Mouse (Mus musculus) lung, adult 18-20 months (tissue): Measurements from ENCODE around the gene Hba-a1.

Experiments used
- DNase-seq, 2 experiments: peaks; one replicate each; pipeline ENCODE4 v3.0.0; 2022; ENCODE audit warnings: mixed read lengths in 2 of 2

The Hba-a1 gene

DNA sequence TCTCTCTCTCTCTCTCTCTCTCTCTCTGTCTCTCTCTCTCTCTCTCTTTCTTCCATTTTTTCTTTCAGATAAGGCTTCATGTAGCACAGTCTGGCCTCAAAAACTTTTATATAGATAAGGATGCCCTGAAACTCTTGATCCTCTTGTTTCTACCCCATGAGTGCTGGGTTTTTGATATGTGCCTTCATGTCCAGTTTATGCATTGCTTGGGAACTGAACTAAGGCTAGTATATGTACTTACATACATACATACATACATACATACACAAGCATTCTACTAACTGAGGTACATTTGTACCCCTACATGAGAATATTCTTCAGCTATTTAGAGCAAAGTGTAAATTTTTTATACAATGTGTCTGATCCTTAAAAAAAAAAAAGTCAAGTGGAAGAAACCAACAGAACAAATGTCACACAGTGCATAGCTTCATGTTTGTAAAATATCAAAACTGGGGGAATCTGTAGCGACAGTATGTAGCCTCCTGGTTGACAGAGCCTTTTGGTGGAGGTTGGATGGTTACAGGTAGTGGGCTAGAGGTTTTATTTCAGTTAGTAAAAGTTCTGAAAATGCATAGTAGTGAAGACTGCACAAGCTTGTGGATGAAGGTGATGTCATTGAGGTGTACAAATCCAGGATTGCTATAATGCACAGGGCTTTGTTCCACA lies 14.7 kb downstream of the Hba-a1 start:
- DNase-seq: no peak

DNA sequence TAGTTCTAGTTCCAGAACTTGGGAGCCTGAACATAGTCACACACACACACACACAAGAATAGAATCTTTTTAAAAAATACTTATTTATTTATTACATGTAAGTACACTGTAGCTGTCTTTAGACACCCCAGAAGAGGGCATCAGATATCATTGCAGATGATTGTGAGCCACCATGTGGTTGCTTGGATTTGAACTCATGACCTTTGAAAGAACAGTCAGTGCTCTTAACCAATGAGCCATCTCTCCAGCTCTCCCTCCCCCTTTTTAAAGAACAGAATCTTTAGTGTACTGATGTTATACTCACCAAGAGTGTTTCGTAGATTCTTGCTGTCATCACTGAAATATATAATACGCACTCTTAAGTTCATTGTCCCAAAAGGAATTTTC lies 15.2 kb downstream of the Hba-a1 start:
- DNase-seq: no peak

DNA sequence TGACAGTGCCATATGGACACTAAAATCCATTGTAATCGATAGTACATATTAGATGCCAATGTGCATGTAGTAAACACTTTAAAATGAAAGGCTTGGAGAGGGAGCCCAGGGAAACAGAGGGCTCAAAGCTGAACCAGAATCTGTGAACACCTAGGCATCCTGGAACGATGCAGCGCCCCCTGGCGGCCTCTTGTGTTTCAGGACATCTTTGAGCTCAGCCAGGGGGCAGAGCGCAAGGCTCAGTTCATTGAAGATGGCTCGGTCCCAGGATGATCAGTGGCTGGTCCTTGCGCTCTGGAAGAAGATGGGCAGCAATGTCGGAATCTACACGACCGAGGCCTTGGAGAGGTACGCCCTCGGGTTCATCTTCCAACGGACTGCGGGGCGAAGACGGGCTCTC lies 16.6 kb downstream of the Hba-a1 start, which contains the start of gene Hbq1a:
Gene Hbq1a (plus strand): TSS at position 205 of the 400 bp plus-strand sequence.
- DNase-seq: peak in 1 of 2 experiments; percentile 28

DNA sequence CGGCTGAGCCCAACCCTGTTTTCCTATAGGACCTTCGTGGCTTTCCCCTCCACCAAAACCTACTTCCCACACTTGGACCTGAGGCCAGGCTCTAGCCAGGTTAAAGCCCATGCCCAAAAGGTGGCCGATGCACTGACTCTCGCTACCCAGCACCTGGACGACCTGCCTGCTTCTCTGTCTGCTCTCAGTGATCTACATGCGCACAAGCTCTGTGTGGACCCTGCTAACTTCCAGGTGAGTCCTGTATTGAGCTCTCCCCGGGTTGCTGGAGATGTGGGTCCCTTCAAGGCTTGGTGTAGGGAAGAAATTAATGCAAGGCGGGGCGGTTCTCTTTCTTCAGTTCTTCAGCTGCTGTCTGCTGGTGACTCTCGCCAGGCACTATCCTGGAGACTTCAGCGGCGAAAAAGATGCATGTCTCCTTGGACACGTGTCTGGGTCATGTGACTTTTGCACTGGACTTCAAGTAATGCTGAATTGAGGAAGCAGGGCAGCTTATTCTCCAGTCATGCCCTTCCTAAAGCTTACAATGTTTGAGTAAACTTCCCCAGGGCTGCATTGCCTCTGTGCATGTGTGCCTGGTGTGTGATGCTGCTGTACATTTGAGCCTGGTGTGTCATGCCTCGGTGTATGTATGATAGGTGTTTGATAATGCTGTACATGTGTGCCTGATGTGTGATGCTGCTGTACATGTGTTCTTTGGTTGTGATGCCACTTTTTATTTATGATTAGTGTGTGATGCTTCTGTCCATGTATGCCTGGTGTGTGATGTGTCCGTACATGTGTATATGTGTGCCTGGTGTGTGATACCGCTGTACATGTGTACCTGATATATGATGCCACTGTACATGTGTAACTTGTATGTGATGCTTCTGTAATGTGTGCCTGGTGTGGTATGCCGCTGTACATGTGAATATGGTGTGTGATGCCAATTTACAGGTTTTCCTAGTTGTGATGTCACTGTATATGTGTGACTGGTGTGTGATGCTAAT lies 17.3 kb downstream of the Hba-a1 start:
- no peak for DNase-seq

DNA sequence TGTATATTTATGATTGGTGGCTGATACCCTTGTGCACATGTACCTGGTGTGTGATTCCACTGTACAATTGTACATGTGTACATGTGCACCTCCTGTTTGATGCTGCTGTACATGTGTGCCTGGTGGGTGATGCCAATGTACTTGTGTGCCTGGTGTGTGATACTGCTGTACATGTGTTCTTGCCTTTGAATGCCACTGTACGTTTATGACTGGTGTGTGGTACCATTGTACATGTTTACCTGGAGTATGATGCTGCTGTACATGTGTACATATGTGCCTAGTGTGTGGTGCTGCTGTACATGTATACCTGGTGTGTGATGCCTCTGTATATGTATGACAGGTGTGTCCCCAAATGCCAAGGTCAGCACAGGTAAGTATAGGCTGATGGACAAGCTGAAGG lies 18.2 kb downstream of the Hba-a1 start:
- no peak for DNase-seq

DNA sequence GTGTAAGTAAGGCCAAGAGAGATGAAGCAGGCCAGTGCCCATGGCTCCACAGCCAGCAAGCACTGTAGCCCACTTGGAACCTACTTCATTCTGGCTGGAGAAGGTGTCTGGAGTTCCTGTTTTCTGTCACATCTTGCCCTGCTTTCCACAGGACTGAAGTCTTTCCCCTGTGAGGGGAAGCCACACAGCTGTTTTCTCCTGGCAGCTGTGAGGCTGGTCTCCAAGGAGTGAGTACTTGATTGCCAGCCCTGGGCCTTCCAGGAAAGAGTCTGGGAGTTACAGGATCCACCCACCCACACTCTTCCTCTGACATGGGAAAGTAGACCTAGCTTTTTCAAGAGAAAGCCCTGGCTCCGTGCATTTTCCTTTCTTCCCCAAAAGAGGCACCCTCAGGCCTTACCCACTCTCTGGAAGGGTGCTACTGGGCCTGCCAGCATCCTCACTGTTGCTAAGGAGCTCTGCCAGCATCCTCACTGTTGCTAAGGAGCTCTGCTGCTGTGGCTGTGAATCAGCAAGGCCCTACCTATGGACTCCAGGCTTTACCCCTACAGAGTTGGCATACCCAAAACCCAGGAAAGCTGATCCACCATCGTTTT lies 19.6 kb downstream of the Hba-a1 start:
- peak; percentile 15 to 35 for DNase-seq

DNA sequence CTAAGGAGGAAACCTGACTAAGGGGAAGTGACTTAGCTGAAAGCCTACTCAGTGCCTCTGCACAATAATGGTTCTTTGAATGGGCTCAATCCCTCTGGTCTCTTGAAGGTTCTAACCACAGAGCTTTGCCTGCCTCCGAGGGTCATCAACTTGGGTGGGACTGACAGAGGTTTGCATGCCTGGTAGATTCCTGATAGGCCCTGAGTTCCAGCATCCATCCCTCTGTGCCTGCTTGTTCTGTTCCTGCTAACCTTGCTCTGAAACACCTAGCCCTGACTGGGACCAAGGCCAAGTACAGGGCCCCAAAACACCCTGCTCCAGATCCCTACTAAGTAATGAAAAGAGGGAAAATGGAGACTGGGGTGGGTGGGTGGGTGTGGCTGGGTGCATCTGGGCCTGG lies 20.1 kb downstream of the Hba-a1 start:
- no peak for DNase-seq

DNA sequence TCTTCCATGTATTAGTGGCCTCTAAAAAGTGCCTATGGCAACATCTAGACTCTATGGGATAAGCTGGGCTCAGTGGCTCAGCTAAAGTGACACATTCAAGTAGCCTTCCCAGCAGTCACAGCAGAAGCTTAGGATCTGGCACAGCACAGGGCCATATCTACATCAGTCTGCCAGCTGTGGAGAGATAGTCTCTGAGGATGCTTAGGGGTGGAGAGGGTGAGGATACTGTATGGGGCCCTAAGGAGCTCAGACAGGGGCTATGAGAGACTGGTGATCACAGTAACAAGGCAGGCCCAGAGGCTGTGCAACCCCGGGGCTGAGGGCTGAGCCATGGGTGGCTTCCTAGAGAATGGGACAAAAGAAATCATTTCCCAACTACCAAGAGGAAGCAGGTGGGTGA lies 23.7 kb downstream of the Hba-a1 start:
- DNase-seq: no peak

DNA sequence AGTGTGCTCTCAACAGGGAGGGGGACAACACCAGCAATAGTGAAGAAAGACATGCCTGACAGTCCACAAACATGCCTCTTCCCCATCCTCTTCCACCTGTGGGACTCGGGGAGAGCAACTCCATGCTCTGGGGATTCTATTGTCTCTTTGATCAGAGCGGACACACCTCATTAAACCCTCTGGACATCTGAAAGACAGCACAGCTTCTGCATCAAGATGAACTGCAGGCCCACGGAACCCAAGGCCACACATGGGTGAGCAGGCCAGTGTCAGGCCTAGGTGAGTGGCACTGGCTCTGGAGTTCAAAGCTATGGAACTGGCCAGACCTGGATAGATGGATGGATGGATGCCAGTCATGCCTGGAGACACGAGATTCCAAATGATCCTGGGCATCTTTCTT lies 26.1 kb downstream of the Hba-a1 start:
- DNase-seq: no peak

DNA sequence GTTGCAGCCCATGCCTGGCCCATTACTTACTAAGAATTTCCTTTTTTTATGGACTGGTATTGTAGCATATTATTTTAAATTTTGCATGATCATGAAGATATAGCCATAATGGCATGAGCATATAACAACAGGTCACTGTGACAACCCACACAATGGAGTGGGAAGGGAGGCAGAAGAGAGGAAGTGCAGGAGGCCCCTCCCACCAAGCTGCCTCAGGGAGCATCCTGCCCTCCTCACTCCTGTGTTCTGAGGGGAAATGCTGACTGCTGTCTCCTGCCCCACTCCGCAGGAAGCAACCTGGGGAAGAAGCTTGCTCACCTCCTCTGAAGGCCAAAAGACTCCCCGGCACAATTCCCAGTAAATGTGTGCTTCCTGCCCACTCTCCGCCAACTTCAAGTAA lies 26.6 kb downstream of the Hba-a1 start:
- DNase-seq: no peak

DNA sequence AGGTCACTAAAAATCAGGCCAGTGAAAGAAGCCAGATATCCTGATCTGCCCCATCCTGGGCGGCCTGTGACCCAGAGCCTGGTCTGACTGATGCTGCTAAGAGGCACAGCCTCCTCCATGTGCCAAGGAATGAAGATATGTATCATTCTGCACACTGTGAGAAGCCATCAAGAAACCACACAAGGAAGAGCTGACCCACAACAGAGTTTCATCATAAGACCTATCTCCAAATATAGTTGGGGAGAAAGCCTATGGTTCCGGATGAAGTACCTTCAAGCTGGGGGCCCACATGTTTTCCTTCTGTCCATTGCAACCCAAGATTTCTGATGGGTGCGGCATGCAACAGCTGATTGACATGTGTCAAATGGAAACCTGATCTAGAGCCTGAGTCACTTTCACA lies 32.7 kb downstream of the Hba-a1 start:
- DNase-seq: no peak

DNA sequence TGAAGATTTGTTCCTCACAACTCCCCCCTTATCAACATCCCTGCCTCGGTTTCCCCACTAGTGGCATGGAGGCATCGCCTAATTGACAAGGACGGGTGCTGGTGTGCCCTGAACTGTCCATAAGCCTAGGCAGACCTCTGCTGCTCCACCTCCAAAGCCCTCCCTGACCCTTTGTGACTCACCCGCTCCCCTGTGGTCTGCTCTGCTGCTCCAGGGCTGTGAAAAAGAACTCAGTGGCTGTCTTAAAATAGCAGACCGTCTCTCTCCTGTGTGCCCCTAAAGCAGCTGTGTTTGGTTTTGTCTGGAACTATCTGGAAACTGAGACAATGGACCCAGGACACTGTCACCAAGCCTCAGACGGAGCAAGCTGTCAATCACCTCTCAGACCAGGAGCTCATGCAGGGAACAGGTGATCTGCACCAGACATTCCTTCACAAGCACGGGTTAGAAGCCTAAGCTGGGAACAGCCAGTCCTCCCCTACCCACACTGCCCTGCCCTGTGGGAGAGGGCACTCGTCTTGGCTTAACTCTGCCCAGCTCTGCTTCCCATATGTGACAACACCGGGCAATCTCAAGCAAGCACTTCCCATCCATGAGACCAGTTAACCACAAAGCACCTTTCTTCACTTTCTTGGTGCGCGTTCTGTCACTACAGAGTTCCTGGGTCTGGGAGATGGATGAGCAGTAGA lies 37.3 kb downstream of the Hba-a1 start:
- DNase-seq: no peak

DNA sequence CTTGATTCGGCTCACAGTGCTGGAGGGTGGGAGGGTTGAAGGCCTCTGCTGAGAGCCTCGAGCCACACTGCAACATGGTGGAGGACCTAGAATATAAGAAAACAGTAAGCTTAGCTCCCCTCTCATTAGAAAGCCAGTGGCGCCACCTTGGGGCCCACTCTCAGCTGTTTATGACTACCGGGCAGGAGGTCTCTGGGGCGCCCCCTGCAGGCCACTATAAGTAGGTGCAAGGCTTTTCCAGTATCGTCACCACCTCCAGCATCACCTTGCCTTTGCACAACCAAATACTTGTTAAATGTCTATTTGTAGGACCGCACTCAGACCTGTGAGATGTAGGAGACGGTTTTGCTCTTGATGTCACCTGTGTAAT lies 37.9 kb downstream of the Hba-a1 start:
- peak; percentile 12 to 39 for DNase-seq

DNA sequence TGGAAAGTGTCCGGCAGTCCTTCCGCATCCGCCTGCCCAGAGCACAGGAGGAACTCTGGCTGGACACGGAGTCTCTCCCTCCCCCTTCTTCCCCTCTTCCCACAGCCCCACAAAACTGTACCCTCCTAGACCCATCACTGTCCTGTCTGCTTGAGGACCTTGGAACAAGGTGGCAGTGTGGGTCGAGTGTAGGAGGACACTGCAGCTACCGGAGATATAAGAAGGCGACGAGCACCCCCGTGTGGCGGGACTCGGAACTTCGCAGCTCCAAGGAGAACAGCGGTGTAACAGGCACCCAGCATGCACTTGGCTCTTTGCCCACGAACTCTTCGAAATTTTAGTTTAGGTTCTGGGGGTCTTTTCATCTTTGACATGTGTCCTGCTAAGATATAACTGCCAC lies 41.3 kb downstream of the Hba-a1 start:
- peak; percentile 76 to 81 for DNase-seq

DNA sequence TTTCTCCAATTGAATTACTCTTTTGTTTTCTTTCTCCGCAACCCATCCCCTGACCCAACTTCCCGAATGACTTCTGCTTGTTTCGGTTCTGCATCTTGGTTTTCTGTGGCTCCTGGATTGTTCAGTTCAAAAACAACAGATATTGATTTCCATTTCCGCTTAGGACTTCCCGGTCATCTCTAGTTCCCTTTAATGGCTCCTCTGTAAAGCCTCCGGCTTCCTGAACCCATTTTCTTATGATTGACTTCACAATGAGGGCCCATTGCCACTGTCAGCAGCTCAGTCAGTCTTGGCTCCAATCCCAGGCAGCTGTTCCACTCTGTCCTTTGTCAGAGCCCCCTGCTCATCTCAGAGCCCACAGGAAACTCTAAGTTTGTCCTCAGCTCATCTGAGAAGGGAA lies 47.8 kb downstream of the Hba-a1 start:
- peak; percentile 17 to 26 for DNase-seq

DNA sequence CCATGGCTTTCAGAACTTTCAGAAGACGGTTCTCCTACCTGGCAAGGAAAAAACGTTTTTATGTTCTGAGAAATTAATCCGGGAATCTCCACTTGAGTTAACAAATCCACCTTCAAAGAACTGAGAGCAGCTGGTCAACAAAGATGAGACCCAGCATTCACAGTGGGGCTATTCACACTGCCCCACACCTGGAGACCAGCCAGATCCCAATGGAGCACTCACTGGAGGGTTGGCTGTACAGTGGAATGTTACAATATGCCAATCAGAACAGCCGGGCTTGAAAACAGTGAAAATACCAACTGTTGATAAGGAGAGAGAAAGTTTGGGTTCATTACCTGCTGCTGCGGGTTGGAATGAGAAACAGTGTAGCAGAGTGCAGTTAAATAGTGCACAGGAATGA lies 48.5 kb downstream of the Hba-a1 start:
- no peak for DNase-seq

DNA sequence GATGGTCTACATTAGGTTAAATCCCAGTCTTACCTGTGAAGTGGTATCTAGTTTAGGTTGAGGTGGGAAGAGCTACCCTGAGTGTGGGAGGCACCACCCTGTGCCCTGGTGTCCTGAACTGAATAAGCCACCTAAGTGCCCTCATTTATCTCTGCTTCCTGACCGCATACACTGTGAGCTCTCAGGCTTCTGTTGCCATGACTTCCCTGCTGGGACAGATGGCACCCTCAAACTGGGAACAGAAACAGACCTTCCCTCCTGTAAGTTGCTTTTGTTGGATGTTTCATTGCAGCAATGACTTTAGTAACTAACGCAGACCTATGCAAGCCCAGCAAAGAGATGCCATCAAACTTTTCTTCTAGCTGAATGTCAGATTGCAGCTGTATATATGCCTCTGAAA lies 49.9 kb downstream of the Hba-a1 start:
- DNase-seq: no peak
